Mouse (Mus musculus) bone marrow, adult 2 months (tissue): ENCODE results near the gene Syndig1.

ENCODE experiments used
- CTCF ChIP-seq: fragments of 200-500 bp; IDR thresholded peaks from 2 replicates; pipeline ENCODE4 v1.5.1; 2011; ENCODE audit warnings: low read length, control low read depth; ENCODE audit not compliant: control insufficient read depth, insufficient read depth
- POLR2A ChIP-seq: fragments of 200-500 bp; IDR thresholded peaks from 2 replicates; pipeline ENCODE4 v1.6.1; 2011; ENCODE audit warnings: low read depth, mild to moderate bottlenecking, control low read depth, low read length, borderline replicate concordance; ENCODE audit not compliant: control insufficient read depth

DNA sequence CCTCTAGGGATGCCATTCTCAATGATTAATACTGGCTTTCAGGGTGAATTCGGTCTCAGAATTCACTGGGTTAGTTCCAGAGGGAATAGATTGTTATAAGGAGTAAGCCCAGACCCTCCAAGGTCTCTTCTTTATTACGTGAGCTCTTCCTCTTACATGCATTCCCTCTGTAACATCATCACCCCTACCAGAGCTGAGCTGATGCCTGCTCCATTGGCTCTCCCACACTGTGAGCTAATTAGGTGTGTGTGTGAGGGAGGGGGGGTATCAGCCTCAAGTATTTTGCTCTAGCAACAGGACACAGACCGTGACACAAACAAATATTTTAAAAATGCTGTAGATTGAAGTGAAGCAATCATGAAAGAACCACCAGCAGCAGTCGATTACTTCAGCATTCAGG is 19.8 kb downstream of the Syndig1 start:
- TF ChIP-seq CTCF (no peak), POLR2A (no peak)
